Mouse (Mus musculus): ENCODE data around the gene Pin1. TPM values are rescaled to one million over a fixed set of nuclear protein-coding genes. Genes with fewer than 3 reads are reported as not detected.
"Not testable (repeated sequence)": the region's sequence is repeated elsewhere in the genome, so short reads cannot be mapped to it uniquely, and the experiment has no call there.

Pin1 gene
- total RNA-seq, 2 experiments from 2014 or later = 13.0 to 14.1 TPM

GRCm38 (mm10) chr9:20657546-20657945, 5.7 kb downstream of the Pin1 start:
- DNase-seq = peak; percentile 59

GRCm38 (mm10) chr9:20662325-20662724, 10.4 kb downstream of the Pin1 start:
- peak; percentile 41 for DNase-seq

- no peak for DNase-seq
These were observed 11.0 kb downstream of the Pin1 start for GRCm38 (mm10) chr9:20662874-20663273.

- no peak for DNase-seq
These were observed 12.1 kb downstream of the Pin1 start for GRCm38 (mm10) chr9:20663956-20664355.

- no peak for DNase-seq
These were observed 12.5 kb downstream of the Pin1 start for GRCm38 (mm10) chr9:20664366-20664765.

GRCm38 (mm10) chr9:20664982-20665637, 13.2 kb downstream of the Pin1 start:
- DNase-seq = no peak

GRCm38 (mm10) chr9:20665925-20666324, 14.0 kb downstream of the Pin1 start:
- DNase-seq = no peak

GRCm38 (mm10) chr9:20666510-20667034, 14.7 kb downstream of the Pin1 start:
- no peak for DNase-seq

GRCm38 (mm10) chr9:20668065-20668464, 16.2 kb downstream of the Pin1 start:
- DNase-seq = no peak

GRCm38 (mm10) chr9:20672047-20672446, 20.2 kb downstream of the Pin1 start:
- DNase-seq = no peak

- no peak for DNase-seq
These were observed 26.0 kb downstream of the Pin1 start for GRCm38 (mm10) chr9:20677892-20678291.

GRCm38 (mm10) chr9:20680378-20680958, 28.6 kb downstream of the Pin1 start:
- DNase-seq = no peak

GRCm38 (mm10) chr9:20681546-20682388, 29.9 kb downstream of the Pin1 start:
- DNase-seq = no peak

GRCm38 (mm10) chr9:20682389-20682722, 30.5 kb downstream of the Pin1 start:
- DNase-seq = no peak

- DNase-seq = no peak
These were observed 33.4 kb downstream of the Pin1 start for GRCm38 (mm10) chr9:20685081-20685861.

- DNase-seq = no peak
These were observed 37.5 kb downstream of the Pin1 start for GRCm38 (mm10) chr9:20689403-20689802.

GRCm38 (mm10) chr9:20689913-20690312, 38.0 kb downstream of the Pin1 start:
- no peak for DNase-seq

- not testable (repeated sequence) for DNase-seq
These were observed 38.6 kb downstream of the Pin1 start for GRCm38 (mm10) chr9:20690449-20690848.

- no peak for DNase-seq
These were observed 41.0 kb downstream of the Pin1 start for GRCm38 (mm10) chr9:20692863-20693262.

- no peak for DNase-seq
These were observed 42.9 kb downstream of the Pin1 start for GRCm38 (mm10) chr9:20694721-20695235.

GRCm38 (mm10) chr9:20696107-20696712, 44.3 kb downstream of the Pin1 start:
- DNase-seq = no peak

- no peak for DNase-seq
These were observed 45.6 kb downstream of the Pin1 start for GRCm38 (mm10) chr9:20697466-20697865.

Data from gastrocnemius, postnatal 25 days (tissue).